Mouse (Mus musculus) neural tube, embryonic 15.5 days (tissue): ENCODE data around the gene Ptgfrn. TPM values are rescaled to one million over a fixed set of nuclear protein-coding genes. Genes with fewer than 3 reads are reported as not detected.
A peak's percentile ranks its signal among the peaks of the same experiment; 100 is the strongest.

Experiments
- ATAC-seq: fragments of 200-750 bp; cut with Nextera tagmentation; 2 replicates; pipeline ENCODE4 v1.8.0; 2017; ENCODE audit warnings: mild to moderate bottlenecking, moderate TSS enrichment, moderate library complexity; ENCODE audit not compliant: low FRiP score
- H3K27ac ChIP-seq: fragments of 300-500 bp; sonication (generic); replicated peaks from 2 replicates; pipeline ENCODE4 v1.5.1; 2015; ENCODE audit warnings: mild to moderate bottlenecking, inconsistent platforms
- H3K27me3 ChIP-seq: fragments of 300-500 bp; sonication (generic); replicated peaks from 2 replicates; pipeline ENCODE4 v1.6.1; 2015; ENCODE audit warnings: inconsistent platforms
- H3K36me3 ChIP-seq: fragments of 300-500 bp; sonication (generic); 2 replicates; pipeline ENCODE4 v1.6.1; 2015; ENCODE audit warnings: inconsistent platforms
- H3K4me1 ChIP-seq: fragments of 300-500 bp; sonication (generic); 2 replicates; pipeline ENCODE4 v1.6.1; 2015; ENCODE audit warnings: inconsistent platforms
- H3K4me2 ChIP-seq: fragments of 300-500 bp; sonication (generic); 2 replicates; pipeline ENCODE4 v1.6.1; 2015; ENCODE audit warnings: inconsistent platforms, mild to moderate bottlenecking, moderate library complexity
- H3K4me3 ChIP-seq: fragments of 300-500 bp; sonication (generic); replicated peaks from 2 replicates; pipeline ENCODE4 v1.5.1; 2015; ENCODE audit warnings: mild to moderate bottlenecking, inconsistent platforms
- H3K9ac ChIP-seq: fragments of 300-500 bp; sonication (generic); replicated peaks from 2 replicates; pipeline ENCODE4 v1.6.1; 2015; ENCODE audit warnings: mild to moderate bottlenecking, inconsistent platforms
- H3K9me3 ChIP-seq: fragments of 300-500 bp; sonication (generic); replicated peaks from 2 replicates; pipeline ENCODE4 v1.6.1; 2016; ENCODE audit warnings: inconsistent platforms
- WGBS: fragments of 180-500 bp; shearing (Covaris S2); methylation state at CpG from one replicate; pipeline ENCODE4 v1.1.7; 2015; ENCODE audit warnings: mixed read lengths; 5-methylcytosine and 5-hydroxymethylcytosine counted together
- polyA plus RNA-seq: library from polyadenylated mRNA; unstranded; fragments of >200 nt; fragmentation: Nextera tagmentation; extraction: Ambion mirVana; gene quantifications from 2 replicates; pipeline ENCODE4 v1.2.1, GENCODE M21; 2015

Gene Ptgfrn
- polyA plus RNA-seq, 1 experiment from 2014 or later = 3.0 TPM

DNA sequence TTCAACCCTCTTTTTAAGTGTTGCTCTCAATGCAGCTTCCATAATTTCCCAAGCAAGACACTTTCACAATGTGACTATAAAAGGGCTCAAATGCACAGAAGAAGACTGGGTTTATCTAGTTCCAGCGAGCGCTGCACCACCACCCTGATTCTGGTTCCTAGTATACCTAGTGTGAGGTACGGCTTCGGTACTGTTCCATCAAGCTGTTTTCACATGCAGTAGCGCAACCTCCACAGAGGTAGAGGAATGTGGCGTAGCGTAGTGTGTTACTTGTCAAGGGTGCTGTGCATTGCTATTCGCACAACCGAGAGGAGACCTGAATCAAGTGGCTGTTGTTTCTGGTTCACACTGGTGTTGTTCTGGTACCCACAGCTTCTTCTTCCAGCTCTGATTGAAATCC lies 24.8 kb upstream of the Ptgfrn start:
- no peak overlapping the region for H3K4me3 ChIP-seq
- WGBS = 97% methylated on average over 9 of the region's 9 CpGs

DNA sequence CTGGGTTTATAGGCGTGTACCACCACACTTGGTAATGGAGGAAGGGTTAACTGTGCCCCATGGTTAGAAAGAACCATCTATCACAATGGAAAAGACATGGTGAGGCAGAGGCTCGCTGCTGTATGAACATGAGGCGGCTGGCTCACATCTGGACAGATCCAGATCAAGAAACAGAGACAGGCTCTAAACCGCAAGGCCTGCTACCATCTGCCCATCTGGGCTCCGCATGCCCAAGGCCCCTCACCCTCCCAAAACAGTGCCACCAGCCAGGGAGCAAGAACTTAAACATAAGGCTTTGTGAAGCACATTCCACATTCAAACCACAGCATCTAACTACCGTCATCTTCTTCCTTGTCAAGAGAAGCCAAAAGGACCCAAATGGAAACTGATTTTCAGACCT lies 22.9 kb upstream of the Ptgfrn start:
- 96% methylated on average over 6 of the region's 6 CpGs for WGBS
- no peaks in the 10 kb centered on the region for H3K36me3 ChIP-seq
- H3K4me1 ChIP-seq = peaks cover 12% of the 10 kb centered on the region; the same call in 1 of the 2 replicates
- no peak overlapping the region for H3K4me3 ChIP-seq
- no peak overlapping the region for H3K27ac ChIP-seq
- H3K27me3 ChIP-seq = 0 out of 2 replicates have a peak, but pooled peaks cover 4% of the 10 kb centered on the region
- no peak for ATAC-seq
- no peak overlapping the region for H3K9ac ChIP-seq
- H3K9me3 ChIP-seq = no peaks in the 10 kb centered on the region
- no peak overlapping the region for H3K4me2 ChIP-seq

More for the DNA sequence above, 24.8 kb upstream of the Ptgfrn start:
- Histone ChIP-seq H3K27me3 (0 out of 2 replicates have a peak, but pooled peaks cover 4% of the 10 kb centered on the region), H3K9me3 (no peaks in the 10 kb centered on the region), H3K4me2 (no peak overlapping the region), H3K4me1 (peaks cover 12% of the 10 kb centered on the region; the same call in 1 of the 2 replicates), H3K36me3 (no peaks in the 10 kb centered on the region), H3K27ac (no peak overlapping the region), H3K9ac (no peak overlapping the region)
- ATAC-seq = no peak

DNA sequence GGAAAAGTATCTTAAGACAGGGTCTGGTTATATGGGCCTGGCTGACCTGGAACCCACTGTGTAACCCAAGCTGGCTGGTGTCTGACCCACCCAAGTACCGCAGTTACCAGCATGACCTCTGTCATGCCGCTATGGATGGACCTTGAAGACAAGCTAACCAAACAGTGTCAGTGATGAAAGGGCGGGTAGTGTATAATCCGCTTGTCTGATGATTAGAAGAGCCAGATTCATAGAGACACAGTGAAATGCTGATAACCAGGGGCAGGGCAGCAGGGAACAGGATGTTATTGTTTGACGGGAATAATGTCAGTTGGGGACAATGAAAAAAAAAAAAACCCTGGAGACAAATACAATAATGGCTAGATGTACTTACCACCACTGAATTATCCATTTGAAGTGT lies 21.7 kb upstream of the Ptgfrn start:
- H3K27ac ChIP-seq = no peak overlapping the region
- no peak for ATAC-seq
- no peaks in the 10 kb centered on the region for H3K9me3 ChIP-seq
- H3K4me3 ChIP-seq = no peak overlapping the region
- no peaks in the 10 kb centered on the region for H3K36me3 ChIP-seq
- 0 out of 2 replicates have a peak, but pooled peaks cover 4% of the 10 kb centered on the region for H3K27me3 ChIP-seq
- WGBS = 94% methylated on average over 5 of the region's 5 CpGs
- no peak overlapping the region for H3K9ac ChIP-seq
- no peak overlapping the region for H3K4me2 ChIP-seq
- H3K4me1 ChIP-seq = peaks cover 11% of the 10 kb centered on the region; the same call in 1 of the 2 replicates

DNA sequence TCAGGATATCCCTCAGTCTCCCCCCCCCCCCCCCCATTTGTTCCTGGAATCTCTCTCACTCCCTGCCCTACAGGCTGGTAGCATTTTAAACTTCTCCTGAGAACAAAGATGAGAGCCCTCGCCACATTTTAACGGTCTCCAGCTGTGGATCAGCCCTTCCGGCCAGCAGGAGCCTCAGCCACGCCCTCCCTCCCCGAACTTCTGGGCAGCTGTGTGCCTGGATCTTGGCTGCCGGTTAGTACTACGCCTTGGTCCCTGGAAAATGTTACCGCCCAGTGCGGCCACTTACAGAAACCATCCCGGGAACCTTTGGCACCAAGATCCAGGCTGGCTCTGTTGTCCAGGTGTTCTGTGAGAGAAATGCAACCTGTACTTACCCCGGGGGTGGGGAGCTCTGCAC lies 20.4 kb upstream of the Ptgfrn start:
- peak overlapping the region; percentile 19; the same call in 1 of the 2 replicates for H3K4me2 ChIP-seq
- H3K9me3 ChIP-seq = no peaks in the 10 kb centered on the region
- no peaks in the 10 kb centered on the region for H3K36me3 ChIP-seq
- H3K4me1 ChIP-seq = peaks cover 5% of the 10 kb centered on the region; the same call in 1 of the 2 replicates
- H3K27me3 ChIP-seq = 0 out of 2 replicates have a peak, but pooled peaks cover 4% of the 10 kb centered on the region
- no peak overlapping the region for H3K4me3 ChIP-seq
- H3K27ac ChIP-seq = no peak overlapping the region
- WGBS = 4% methylated on average over 11 of the region's 11 CpGs
- no peak for ATAC-seq
- no peak overlapping the region for H3K9ac ChIP-seq

DNA sequence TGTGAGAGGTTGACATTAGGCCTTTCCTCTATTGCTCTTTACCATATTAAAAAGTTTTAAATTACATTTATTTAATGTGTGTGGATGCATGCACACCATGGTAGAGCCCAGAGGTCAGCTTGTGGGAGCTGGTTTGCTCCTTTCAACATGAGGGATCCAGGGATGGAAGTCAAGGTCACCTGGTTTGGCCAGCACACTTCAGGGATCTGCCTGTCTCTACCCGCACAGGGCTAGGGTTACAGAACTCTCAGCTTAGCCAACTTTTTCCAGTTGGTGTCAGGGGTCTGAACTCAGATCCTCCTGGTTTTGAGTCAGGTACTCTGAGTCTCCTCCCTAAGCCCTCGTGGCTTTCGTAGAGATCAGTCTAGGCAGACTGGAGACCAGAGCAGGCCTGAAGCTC lies 19.5 kb upstream of the Ptgfrn start:
- Histone ChIP-seq H3K4me3 (no peak overlapping the region), H3K27me3 (0 out of 2 replicates have a peak, but pooled peaks cover 4% of the 10 kb centered on the region), H3K27ac (no peak overlapping the region), H3K4me1 (peaks cover 5% of the 10 kb centered on the region; the same call in 1 of the 2 replicates), H3K36me3 (no peaks in the 10 kb centered on the region), H3K9ac (no peak overlapping the region), H3K4me2 (no peak overlapping the region), H3K9me3 (no peaks in the 10 kb centered on the region)
- no peak for ATAC-seq
- WGBS = 87% methylated on average over 3 of the region's 3 CpGs

DNA sequence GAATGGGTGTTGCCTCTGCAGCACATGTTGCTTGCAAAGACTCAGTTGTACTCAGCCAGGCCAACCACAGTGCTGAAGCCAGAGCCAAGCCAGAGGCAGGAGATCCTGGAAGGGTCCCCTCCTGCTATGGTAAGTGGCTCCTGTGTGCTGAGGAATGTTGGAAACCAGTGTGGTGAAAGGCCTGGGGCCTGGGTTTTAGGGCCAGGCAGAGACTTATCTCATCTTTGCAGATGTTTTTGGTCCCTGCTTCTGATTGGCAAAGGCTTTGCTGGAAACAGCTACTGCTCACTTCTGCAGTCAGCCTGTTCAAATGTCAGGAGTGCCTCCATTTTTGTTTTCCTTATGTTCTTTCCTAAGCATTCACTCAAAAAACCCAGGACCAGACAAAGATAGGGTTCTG lies 19.0 kb upstream of the Ptgfrn start:
- Histone ChIP-seq H3K4me1 (peaks cover 5% of the 10 kb centered on the region; the same call in 1 of the 2 replicates), H3K9ac (no peak overlapping the region), H3K36me3 (no peaks in the 10 kb centered on the region), H3K4me2 (no peak overlapping the region), H3K4me3 (no peak overlapping the region), H3K27ac (no peak overlapping the region), H3K9me3 (no peaks in the 10 kb centered on the region), H3K27me3 (0 out of 2 replicates have a peak, but pooled peaks cover 4% of the 10 kb centered on the region)
- ATAC-seq = no peak

DNA sequence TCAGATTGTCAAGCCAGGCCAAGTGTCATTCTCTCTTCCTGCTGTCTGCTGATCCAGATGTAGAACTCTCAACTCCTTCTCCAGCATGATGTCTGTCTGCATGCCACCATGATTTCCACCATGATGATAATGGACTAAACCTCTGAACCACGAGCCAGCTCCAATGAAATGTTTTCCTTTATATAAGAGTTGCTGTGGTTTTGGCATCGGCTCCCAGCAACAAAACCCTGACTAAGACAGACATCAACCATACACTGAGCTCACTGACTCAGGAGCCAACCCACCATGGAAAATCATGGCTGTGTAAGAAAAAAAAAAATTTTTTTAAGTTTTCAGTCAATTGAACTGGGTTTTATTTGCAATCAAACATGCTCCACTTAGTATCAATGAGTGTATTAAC lies 17.7 kb upstream of the Ptgfrn start:
- 82% methylated on average over 2 of the region's 2 CpGs for WGBS
- Histone ChIP-seq H3K4me1 (peaks cover 5% of the 10 kb centered on the region; the same call in 1 of the 2 replicates), H3K9me3 (no peaks in the 10 kb centered on the region), H3K27ac (no peak overlapping the region), H3K4me2 (no peak overlapping the region), H3K9ac (no peak overlapping the region), H3K4me3 (no peak overlapping the region), H3K27me3 (0 out of 2 replicates have a peak, but pooled peaks cover 4% of the 10 kb centered on the region), H3K36me3 (no peaks in the 10 kb centered on the region)
- no peak for ATAC-seq

DNA sequence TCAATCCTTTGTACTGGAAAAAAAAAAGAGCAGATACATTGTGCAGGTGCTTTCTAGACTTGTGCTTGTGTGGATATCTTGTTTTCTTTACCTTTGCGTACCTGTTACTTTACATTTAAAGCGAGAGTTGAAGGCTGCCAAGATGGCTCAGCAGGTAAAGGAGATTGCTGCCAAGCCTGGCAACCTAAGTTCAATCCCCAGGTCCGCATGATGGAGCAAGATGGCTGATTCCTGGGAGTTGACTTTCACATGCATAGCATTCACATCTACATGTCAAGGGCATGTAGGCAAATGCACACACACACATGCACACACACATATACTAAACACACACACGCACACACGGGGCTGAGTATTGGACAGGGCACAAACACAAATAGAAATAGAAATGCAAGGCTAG lies 14.6 kb upstream of the Ptgfrn start:
- no peak for ATAC-seq
- whole genome bisulfite sequencing = 96% methylated on average over 5 of the region's 5 CpGs
- Histone ChIP-seq H3K4me3 (no peak overlapping the region), H3K9ac (no peak overlapping the region), H3K36me3 (no peaks in the 10 kb centered on the region), H3K27me3 (no peaks in the 10 kb centered on the region), H3K27ac (no peak overlapping the region), H3K4me1 (no peaks in the 10 kb centered on the region), H3K4me2 (no peak overlapping the region), H3K9me3 (no peaks in the 10 kb centered on the region)

DNA sequence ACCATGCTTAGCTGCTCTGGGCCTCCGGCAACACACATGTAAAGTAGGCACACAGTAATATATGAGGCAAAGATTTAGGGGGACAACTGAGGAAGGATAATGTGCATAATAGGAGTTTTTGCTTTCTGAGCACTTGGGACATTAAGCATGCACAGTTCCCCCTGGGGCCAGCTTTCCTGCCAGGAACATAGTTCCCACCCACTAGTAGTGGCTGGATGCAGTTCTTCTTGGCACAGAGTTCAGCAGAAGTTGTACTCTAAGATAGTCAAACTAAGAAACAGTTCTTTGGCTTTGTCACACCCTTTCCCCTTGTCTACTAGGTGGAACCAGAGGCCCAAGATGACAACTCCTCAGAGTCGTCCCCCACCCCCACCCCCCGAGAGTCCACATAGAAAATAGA lies 12.4 kb upstream of the Ptgfrn start:
- H3K9ac ChIP-seq = no peak overlapping the region
- no peak overlapping the region for H3K27ac ChIP-seq
- no peak overlapping the region for H3K4me2 ChIP-seq
- no peak overlapping the region for H3K4me3 ChIP-seq
- ATAC-seq = no peak
- H3K27me3 ChIP-seq = no peaks in the 10 kb centered on the region
- 86% methylated on average over 3 of the region's 3 CpGs for WGBS
- no peaks in the 10 kb centered on the region for H3K4me1 ChIP-seq
- no peaks in the 10 kb centered on the region for H3K9me3 ChIP-seq
- no peaks in the 10 kb centered on the region for H3K36me3 ChIP-seq

DNA sequence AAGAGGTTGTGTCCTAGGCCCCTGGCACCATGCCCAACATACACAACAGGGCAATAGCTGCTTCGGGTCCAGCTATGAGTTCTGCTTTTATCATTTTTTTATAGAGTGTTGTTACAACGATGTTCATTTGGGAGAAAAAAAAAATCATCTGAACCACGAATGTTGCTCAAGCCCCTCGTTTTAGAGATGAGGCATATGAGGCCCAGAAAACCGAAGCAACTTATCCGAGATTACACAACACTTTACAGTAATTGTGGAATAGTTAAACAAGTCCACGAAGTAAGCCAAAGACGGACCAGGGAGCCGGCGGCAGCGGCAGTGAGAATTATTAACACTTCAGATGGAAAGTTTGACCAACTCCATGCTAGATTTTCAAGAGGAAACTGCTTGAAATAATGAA lies 7.7 kb upstream of the Ptgfrn start:
- H3K4me2 ChIP-seq = no peak overlapping the region
- H3K9me3 ChIP-seq = no peaks in the 10 kb centered on the region
- H3K9ac ChIP-seq = no peak overlapping the region
- no peak overlapping the region for H3K27ac ChIP-seq
- no peak for ATAC-seq
- 95% methylated on average over 11 of the region's 11 CpGs for WGBS
- H3K27me3 ChIP-seq = no peaks in the 10 kb centered on the region
- no peaks in the 10 kb centered on the region for H3K36me3 ChIP-seq
- H3K4me3 ChIP-seq = no peak overlapping the region
- H3K4me1 ChIP-seq = peaks cover 9% of the 10 kb centered on the region

DNA sequence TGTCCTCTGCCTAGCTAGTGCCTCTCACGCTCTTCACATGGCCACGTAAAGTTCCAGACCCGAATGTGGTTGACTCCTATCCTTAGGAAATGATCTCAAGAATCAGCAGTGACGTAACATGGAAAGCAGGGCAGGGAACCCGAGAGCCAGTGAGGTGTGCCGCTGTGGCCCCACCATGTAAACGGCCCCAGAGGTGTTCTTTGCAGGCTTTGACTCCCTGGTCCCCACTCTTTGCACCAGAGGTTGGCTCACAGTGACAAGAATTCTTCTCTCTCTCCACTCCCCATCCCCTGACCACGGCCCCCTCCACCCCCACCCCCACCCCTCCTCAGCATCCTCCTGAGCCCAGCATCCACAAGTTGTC lies 7.3 kb upstream of the Ptgfrn start:
- 91% methylated on average over 8 of the region's 8 CpGs for WGBS

DNA sequence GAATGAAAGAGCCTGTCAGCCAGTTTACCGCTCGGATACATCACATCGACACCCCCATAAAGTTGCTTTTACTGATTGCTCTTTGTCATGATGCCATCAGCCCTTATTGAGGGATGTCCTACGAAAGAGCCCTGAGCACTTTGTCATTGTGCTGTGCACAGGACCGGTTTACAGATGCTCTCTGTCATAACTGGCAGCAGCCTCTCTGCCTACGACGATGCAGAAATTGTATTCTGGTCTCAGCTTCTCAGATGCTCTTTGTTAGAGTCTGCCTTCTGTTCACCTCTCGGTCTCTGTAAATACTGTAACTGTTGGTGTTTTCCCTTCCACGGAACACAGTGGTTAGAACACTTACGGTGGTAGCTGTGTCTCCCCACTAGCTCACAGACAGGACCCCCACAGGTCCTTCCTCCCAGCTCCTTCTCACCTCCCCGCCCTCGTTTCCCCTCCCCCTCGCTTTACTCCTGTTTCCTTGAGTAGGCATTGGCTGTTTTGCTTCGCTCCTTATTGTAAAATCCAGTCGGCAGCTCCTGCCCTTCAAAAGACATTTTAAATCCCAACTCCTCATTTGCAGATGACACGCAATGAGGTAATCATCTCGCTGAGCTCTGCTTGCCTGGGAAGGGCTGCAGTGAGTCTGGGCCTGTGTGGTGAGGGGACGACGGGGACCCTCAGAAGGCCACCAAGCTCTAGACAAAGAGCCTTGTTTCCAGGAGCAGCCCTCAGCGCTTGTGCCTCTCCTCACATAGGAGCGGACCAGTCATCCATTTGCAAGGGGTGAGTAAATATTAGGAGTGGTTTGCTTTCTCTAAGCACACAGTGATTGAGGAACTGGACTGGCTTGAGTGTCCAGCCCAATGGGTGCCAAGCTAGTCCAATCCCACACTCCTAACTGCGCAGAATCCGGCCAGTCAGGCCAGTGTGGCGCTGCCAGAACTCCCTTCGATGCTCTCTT lies 6.6 kb upstream of the Ptgfrn start:
- Histone ChIP-seq H3K4me1 (peaks cover 9% of the 10 kb centered on the region), H3K4me2 (peak overlapping the region; percentile 3; the same call in 1 of the 2 replicates), H3K9me3 (no peaks in the 10 kb centered on the region), H3K27me3 (no peaks in the 10 kb centered on the region), H3K36me3 (no peaks in the 10 kb centered on the region), H3K4me3 (no peak overlapping the region), H3K9ac (no peak overlapping the region), H3K27ac (peak overlapping the region; percentile 56)
- WGBS = 47% methylated on average over 25 of the region's 25 CpGs
- ATAC-seq = peak; percentile 82

More for the DNA sequence above, 7.3 kb upstream of the Ptgfrn start:
- Histone ChIP-seq H3K27ac (peak overlapping the region; percentile 56; the same call in 1 of the 2 replicates), H3K9me3 (no peaks in the 10 kb centered on the region), H3K27me3 (no peaks in the 10 kb centered on the region), H3K36me3 (no peaks in the 10 kb centered on the region), H3K9ac (no peak overlapping the region), H3K4me1 (peaks cover 9% of the 10 kb centered on the region), H3K4me3 (no peak overlapping the region), H3K4me2 (no peak overlapping the region)
- no peak for ATAC-seq
